Mouse (Mus musculus) MEL-GATA-1-ER (cell line): ENCODE data around the gene Abcd2.

Experiments used
- DNase-seq: peaks from one replicate; pipeline ENCODE4 v3.0.0-alpha.2; 2012; ENCODE audit warnings: low read depth; ENCODE audit errors: extremely low read depth

The Abcd2 gene

GRCm38 (mm10) chr15:91161153-91161552, 30.4 kb downstream of the Abcd2 start:
- no peak for DNase-seq

DNA sequence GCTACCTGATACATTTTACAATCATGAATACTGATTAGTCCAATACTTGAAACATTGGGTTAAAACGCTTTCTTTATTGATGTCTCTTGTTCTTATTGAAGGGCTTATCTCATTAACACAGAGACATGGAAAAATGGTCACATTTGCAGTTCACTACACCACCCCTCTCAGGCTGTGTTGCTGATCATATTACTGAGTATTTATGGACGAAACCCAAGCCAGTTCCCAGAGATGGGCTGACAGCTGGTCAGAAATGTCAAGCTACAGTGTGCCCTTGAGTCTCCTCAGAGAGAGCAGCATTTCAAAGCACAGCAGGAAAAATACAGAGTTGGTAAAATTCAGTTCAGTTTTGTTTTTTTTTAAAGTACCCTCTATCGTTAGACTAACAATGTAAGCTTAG, 38.3 kb downstream of the Abcd2 start:
- DNase-seq = no peak

DNA sequence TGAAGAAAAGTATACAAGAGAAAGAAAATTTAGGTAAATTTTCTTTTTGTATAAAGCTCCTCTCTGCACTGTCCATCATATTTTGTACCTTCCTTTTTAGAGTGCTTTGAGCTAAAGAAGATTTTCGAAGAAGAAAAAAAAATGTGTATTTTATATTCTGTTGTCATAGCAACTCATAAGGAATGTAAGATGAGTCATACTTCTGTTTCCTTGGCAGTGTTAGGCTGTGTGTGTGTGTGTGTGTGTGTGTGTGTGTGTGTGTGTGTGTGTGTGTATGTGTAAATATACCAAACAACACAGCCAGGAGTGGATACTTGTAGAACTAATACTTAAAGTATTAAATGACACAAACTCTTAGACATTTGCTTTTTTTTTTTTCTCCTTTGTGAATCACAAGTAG, 39.0 kb downstream of the Abcd2 start:
- DNase-seq = no peak

- no peak for DNase-seq
These were observed 67.0 kb downstream of the Abcd2 start for GRCm38 (mm10) chr15:91124584-91124983.

DNA sequence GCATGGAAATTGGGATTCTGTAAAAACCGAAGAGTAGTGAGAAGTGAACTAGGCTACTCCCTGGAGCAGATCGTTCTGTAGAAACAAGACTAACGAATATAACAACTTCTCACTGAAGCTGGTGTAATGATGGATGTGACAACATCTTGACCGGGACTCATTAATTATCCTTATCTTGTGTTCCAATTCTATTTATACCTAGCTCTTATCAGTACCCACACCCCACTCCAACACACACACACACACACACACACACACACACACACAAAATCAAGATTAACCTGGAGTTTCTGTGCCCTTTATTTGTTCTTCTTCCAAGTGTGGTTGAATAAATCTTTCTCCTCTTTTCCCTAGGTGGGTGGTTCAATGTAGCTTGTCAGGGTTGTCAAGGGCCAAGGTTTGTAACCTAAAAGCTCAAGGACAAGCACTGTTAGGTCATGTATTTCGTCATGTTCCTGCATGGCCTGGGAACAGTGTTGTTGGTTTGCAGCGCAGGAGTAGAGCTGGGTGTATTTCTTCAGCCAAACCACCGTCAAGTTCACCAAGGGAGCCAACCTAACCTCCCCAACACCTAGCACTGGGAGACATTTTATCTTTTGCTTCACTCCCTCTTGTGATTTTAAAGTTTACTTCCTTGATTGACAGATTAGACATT, 78.9 kb downstream of the Abcd2 start:
- DNase-seq = no peak

- DNase-seq = no peak
These were observed 83.4 kb downstream of the Abcd2 start for GRCm38 (mm10) chr15:91108102-91108659.

GRCm38 (mm10) chr15:91104934-91105333, 86.7 kb downstream of the Abcd2 start:
- no peak for DNase-seq

- no peak for DNase-seq
These were observed 87.3 kb downstream of the Abcd2 start for GRCm38 (mm10) chr15:91104276-91104675.

DNA sequence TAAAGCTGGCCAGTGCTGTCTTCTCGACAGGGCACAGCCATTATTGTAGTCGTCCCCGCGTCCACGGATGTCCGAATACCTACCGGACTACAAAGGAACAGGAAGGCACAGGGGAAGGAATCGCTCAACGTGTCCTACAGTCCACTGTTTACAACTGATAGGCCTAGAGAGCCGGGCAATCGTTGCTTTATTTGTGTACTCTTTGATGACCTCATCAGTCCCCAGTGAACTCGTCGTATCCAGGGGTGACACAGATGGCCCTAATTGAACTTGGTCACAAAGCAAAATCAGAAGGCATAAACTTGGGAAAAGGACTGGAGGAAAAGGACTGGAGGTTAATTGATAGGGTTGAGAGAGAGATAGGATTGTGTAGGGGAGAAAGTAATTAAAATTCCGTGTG, 87.8 kb downstream of the Abcd2 start:
- no peak for DNase-seq

- no peak for DNase-seq
These were observed 88.3 kb downstream of the Abcd2 start for GRCm38 (mm10) chr15:91103305-91103704.

DNA sequence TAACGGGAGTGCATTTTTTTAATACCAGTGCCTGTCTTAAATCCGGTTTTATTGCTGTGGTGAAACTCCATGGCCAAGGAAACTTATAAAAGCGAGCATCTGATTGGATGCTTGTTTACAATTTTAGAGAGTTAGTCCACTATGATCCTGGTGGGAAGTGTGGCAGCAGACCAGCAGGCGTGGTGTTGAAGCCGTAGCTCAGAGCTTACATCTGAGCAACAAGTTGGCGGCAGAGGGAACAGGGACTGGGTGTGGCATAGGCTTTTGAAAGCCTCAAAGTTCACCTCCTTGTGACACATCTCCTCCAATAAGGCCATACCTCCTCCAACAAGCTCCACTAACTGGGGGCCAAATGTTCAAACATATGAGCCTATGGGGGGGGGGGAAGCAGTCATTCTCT, 95.0 kb downstream of the Abcd2 start:
- no peak for DNase-seq
